Mouse (Mus musculus) small intestine, adult 2 months (tissue): ENCODE measurements around the gene Spata2l. TPM values are rescaled to one million over a fixed set of nuclear protein-coding genes. Genes with fewer than 3 reads are reported as not detected.
A peak's percentile ranks its signal among the peaks of the same experiment; 100 is the strongest.

ENCODE experiments used
- H3K27ac ChIP-seq: fragments of 200-500 bp; 2 replicates; pipeline ENCODE4 v1.5.1; 2012; ENCODE audit warnings: low read depth, low read length, control low read depth, inconsistent platforms; ENCODE audit not compliant: insufficient read depth
- H3K27me3 ChIP-seq: fragments of 200-500 bp; 2 replicates; pipeline ENCODE4 v1.6.1; 2012; ENCODE audit warnings: mild to moderate bottlenecking, moderate library complexity, low read length, inconsistent platforms; ENCODE audit not compliant: control insufficient read depth, insufficient read depth
- H3K36me3 ChIP-seq: fragments of 200-500 bp; 2 replicates; pipeline ENCODE4 v1.6.1; 2012; ENCODE audit warnings: mild to moderate bottlenecking, low read length, control low read depth, inconsistent platforms; ENCODE audit not compliant: control insufficient read depth, insufficient read depth
- H3K4me1 ChIP-seq: fragments of 200-500 bp; 2 replicates; pipeline ENCODE4 v1.6.1; 2012; ENCODE audit warnings: low read length, inconsistent platforms, mixed read lengths; ENCODE audit not compliant: control insufficient read depth, insufficient read depth, insufficient read length
- H3K4me3 ChIP-seq: fragments of 200-500 bp; 2 replicates; pipeline ENCODE4 v1.5.1; 2012; ENCODE audit warnings: low read depth, mild to moderate bottlenecking, control low read depth, inconsistent platforms, low read length, moderate library complexity
- CTCF ChIP-seq: fragments of 200-500 bp; IDR thresholded peaks from 2 replicates; pipeline ENCODE4 v1.5.1; 2012; ENCODE audit warnings: low read depth, mild to moderate bottlenecking, control low read depth, inconsistent platforms, low read length, moderate library complexity, mixed read lengths; ENCODE audit not compliant: insufficient replicate concordance, insufficient read length; ENCODE audit errors: extremely low read depth
- POLR2A ChIP-seq: fragments of 200-500 bp; IDR thresholded peaks from 2 replicates; pipeline ENCODE4 v1.6.1; 2012; ENCODE audit warnings: low read depth, mild to moderate bottlenecking, control low read depth, inconsistent platforms, low read length, moderate library complexity
- WGBS: fragments of 180-500 bp; shearing (Covaris S2); methylation state at CpG from one replicate; pipeline ENCODE4 v1.1.7; 2018; 5-methylcytosine and 5-hydroxymethylcytosine counted together
- polyA plus RNA-seq: library from polyadenylated mRNA; depleted of rRNA; stranded (reverse); fragments of >200 nt; gene quantifications from 2 replicates; pipeline ENCODE4 v1.2.3, GENCODE M21; 2012

The Spata2l gene
- polyA plus RNA-seq, 1 experiment: 19.0 TPM

- Histone ChIP-seq H3K36me3 (no peaks in the 10 kb centered on the region), H3K27me3 (no peaks in the 10 kb centered on the region), H3K27ac (no peak overlapping the region), H3K4me3 (no peak overlapping the region), H3K4me1 (0 out of 2 replicates have a peak, but pooled peaks cover 2% of the 10 kb centered on the region)
- TF ChIP-seq CTCF (no peak), POLR2A (no peak)
- 42% methylated on average over 1 of the region's 1 CpGs for WGBS
Measured at GRCm38 (mm10) chr8:123220917-123221316, 15.1 kb downstream of the Spata2l start.

DNA sequence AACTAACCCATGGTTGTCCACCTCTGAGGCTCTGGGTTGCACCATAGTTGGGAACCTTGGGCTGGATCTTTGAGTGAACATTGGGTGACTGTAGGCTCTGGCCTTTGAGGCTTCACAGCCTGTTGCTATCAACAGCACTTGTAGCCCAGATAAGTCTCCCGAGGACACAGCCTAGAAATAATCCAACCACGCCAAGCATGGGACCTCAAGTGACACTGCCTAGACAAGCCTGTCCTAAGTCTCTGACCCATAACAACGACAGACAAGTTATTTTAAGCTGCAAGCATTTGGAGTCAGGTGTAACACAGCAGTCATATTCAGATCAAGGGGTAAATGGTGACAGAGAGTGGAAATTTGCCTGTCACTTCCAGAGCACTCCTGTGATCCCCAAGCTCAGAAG is 20.6 kb downstream of the Spata2l start:
- no peaks in the 10 kb centered on the region for H3K27me3 ChIP-seq
- H3K4me3 ChIP-seq: no peak overlapping the region
- H3K4me1 ChIP-seq: peaks cover 4% of the 10 kb centered on the region
- H3K36me3 ChIP-seq: no peaks in the 10 kb centered on the region
- no peak for TF ChIP-seq CTCF
- no peak for TF ChIP-seq POLR2A
- H3K27ac ChIP-seq: no peak overlapping the region
- WGBS: 64% methylated on average over 3 of the region's 3 CpGs

GRCm38 (mm10) chr8:123213118-123213772 is 22.8 kb downstream of the Spata2l start:
- H3K27ac ChIP-seq: no peak overlapping the region
- 22% methylated on average over 22 of the region's 22 CpGs for WGBS

GRCm38 (mm10) chr8:123212321-123213117 is 23.5 kb downstream of the Spata2l start, which contains the start of the genes Chmp1a and Spata33:
Gene Chmp1a (minus strand): TSS chr8:123212763.
Gene Spata33 (plus strand): TSS chr8:123212832.
- Histone ChIP-seq H3K27me3 (no peaks in the 10 kb centered on the region), H3K27ac (peak within 1 kb of the TSS; percentile 48), H3K4me3 (peak within 1 kb of the TSS; percentile 71), H3K4me1 (peaks cover 4% of the 10 kb centered on the region), H3K36me3 (peaks cover 25% of the 10 kb centered on the region)
- TF ChIP-seq CTCF: peak; percentile 91
- peak; percentile 80 for TF ChIP-seq POLR2A
- WGBS: under 1% methylated on average over 76 of the region's 76 CpGs

More at GRCm38 (mm10) chr8:123213118-123213772, 22.8 kb downstream of the Spata2l start:
- H3K27me3 ChIP-seq: no peaks in the 10 kb centered on the region
- peaks cover 4% of the 10 kb centered on the region for H3K4me1 ChIP-seq
- peak overlapping the region; percentile 71 for H3K4me3 ChIP-seq
- TF ChIP-seq CTCF (no peak), POLR2A (no peak)
- peaks cover 17% of the 10 kb centered on the region for H3K36me3 ChIP-seq

DNA sequence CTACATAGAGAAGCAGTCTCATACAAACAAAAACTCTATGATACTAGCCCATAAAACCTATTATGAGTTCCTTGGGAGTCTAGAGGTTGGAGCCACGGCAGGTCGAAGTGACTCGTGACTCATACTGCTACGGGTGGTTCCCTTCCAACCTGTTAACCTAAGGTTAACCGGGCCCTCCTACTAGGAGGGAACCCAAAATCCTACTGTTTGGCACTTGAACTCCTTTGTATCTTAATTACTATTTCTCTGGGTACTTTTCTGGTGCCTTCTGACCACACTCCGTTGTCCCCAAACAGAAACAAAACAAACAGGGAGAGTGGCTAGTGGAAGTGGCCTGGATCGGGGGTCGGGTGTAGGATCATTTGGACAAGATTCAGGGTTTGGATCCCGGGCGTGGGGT is 24.2 kb downstream of the Spata2l start:
- Histone ChIP-seq H3K36me3 (peaks cover 31% of the 10 kb centered on the region), H3K4me3 (peak overlapping the region; percentile 71), H3K27ac (peak overlapping the region; percentile 48), H3K27me3 (no peaks in the 10 kb centered on the region), H3K4me1 (peaks cover 4% of the 10 kb centered on the region)
- TF ChIP-seq CTCF (no peak), POLR2A (no peak)
- 7% methylated on average over 10 of the region's 10 CpGs for WGBS

DNA sequence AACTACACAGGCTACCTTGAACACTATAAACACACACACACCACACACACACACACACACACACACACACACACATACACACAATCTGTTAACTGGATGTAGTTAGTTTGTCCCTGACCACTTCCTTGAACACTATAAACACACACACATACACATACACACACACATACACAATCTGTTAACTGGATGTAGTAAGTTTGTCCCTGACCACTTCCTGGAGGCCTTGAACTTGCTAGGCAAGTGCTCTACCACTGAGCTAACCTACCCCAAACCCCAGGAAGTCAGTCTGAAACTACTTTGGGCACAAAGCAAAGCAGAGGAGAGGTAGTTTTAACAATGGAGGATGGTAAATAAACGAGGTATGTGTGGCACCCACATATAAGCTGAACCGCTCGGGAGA is 32.5 kb downstream of the Spata2l start:
- no peaks in the 10 kb centered on the region for H3K4me1 ChIP-seq
- TF ChIP-seq CTCF (no peak), POLR2A (no peak)
- H3K27me3 ChIP-seq: no peaks in the 10 kb centered on the region
- peaks cover 37% of the 10 kb centered on the region for H3K36me3 ChIP-seq
- no peak overlapping the region for H3K4me3 ChIP-seq
- H3K27ac ChIP-seq: no peak overlapping the region
- 78% methylated on average over 3 of the region's 3 CpGs for WGBS

DNA sequence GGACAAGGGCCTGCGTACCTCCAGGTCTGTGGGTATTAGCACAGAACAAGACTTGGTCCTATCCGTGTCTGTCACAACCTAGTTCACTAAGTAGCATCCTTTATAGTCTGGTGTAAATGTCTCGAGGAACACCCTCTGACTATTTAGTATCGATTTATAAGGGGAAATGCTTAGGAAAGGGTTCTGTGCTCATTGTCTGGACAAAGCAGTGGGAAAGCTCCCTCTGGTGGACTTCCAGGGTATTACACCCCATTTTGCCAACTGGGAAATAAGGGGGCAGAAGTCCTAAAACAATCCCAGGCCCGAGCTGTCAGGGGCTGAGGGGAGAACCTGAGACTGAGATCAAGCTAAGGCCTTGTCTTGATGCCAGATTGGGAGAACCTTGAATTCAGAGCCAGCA is 33.7 kb downstream of the Spata2l start:
- Histone ChIP-seq H3K4me3 (no peak overlapping the region), H3K4me1 (peaks cover 4% of the 10 kb centered on the region; the same call in 1 of the 2 replicates), H3K27ac (no peak overlapping the region), H3K27me3 (no peaks in the 10 kb centered on the region), H3K36me3 (peaks cover 25% of the 10 kb centered on the region)
- WGBS: 20% methylated on average over 5 of the region's 5 CpGs
- TF ChIP-seq POLR2A: no peak
- peak; percentile 58; the same call in 1 of the 2 replicates for TF ChIP-seq CTCF
